Mouse (Mus musculus) liver, embryonic 13.5 days (tissue): ENCODE measurements at regions not wholly inside any gene's neighbourhood (a gene's known extent, or its start where the extent isn't known, plus 50 kb on each side); places are given as distances from the start of the nearest gene placed in this dataset.

Experiments
- ATAC-seq: fragments of 200-750 bp; cut with Nextera tagmentation; 2 replicates; pipeline ENCODE4 v1.8.0; 2017; ENCODE audit warnings: low read depth, mild to moderate bottlenecking, moderate number of reproducible peaks, moderate library complexity
- DNase-seq: peaks from one replicate; pipeline ENCODE4 v3.0.0; 2022
- H3K27ac ChIP-seq: fragments of 300-500 bp; sonication (generic); 2 replicates; pipeline ENCODE4 v1.5.1; 2015; ENCODE audit warnings: moderate library complexity, mild to moderate bottlenecking, inconsistent platforms
- H3K27me3 ChIP-seq: fragments of 300-500 bp; sonication (generic); 2 replicates; pipeline ENCODE4 v1.6.1; 2015; ENCODE audit warnings: mild to moderate bottlenecking, inconsistent platforms
- H3K36me3 ChIP-seq: fragments of 300-500 bp; sonication (generic); 2 replicates; pipeline ENCODE4 v1.6.1; 2015; ENCODE audit warnings: mild to moderate bottlenecking, inconsistent platforms
- H3K4me1 ChIP-seq: fragments of 300-500 bp; sonication (generic); replicated peaks from 2 replicates; pipeline ENCODE4 v1.6.1; 2015; ENCODE audit warnings: inconsistent platforms
- H3K4me2 ChIP-seq: fragments of 300-500 bp; sonication (generic); 2 replicates; pipeline ENCODE4 v1.6.1; 2015; ENCODE audit warnings: inconsistent platforms, mild to moderate bottlenecking, moderate library complexity
- H3K4me3 ChIP-seq: fragments of 300-500 bp; sonication (generic); replicated peaks from 2 replicates; pipeline ENCODE4 v1.5.1; 2015; ENCODE audit warnings: mild to moderate bottlenecking, inconsistent platforms
- H3K9ac ChIP-seq: fragments of 300-500 bp; sonication (generic); 2 replicates; pipeline ENCODE4 v1.6.1; 2015; ENCODE audit warnings: mild to moderate bottlenecking, inconsistent platforms
- H3K9me3 ChIP-seq: fragments of 300-500 bp; sonication (generic); replicated peaks from 2 replicates; pipeline ENCODE4 v1.6.1; 2016; ENCODE audit warnings: inconsistent platforms
- WGBS: fragments of 180-500 bp; shearing (Covaris S2); methylation state at CpG from one replicate; pipeline ENCODE4 v1.1.7; 2015; ENCODE audit not compliant: insufficient replicate concordance; 5-methylcytosine and 5-hydroxymethylcytosine counted together

GRCm38 (mm10) chr17:52299769-52300168, 302.7 kb upstream of the Kcnh8 start:
- Histone ChIP-seq H3K36me3 (no peaks in the 10 kb centered on the region), H3K4me2 (no peak overlapping the region), H3K9me3 (no peaks in the 10 kb centered on the region), H3K4me3 (no peak overlapping the region), H3K27ac (no peak overlapping the region), H3K4me1 (no peaks in the 10 kb centered on the region), H3K9ac (no peak overlapping the region), H3K27me3 (no peaks in the 10 kb centered on the region)
- no peak for ATAC-seq
- DNase-seq = no peak
- 63% methylated on average over 4 of the region's 4 CpGs for WGBS

GRCm38 (mm10) chr17:52285392-52285791, 317.1 kb upstream of the Kcnh8 start:
- no peaks in the 10 kb centered on the region for H3K27me3 ChIP-seq
- WGBS = 61% methylated on average over 2 of the region's 2 CpGs
- H3K4me3 ChIP-seq = no peak overlapping the region
- no peaks in the 10 kb centered on the region for H3K36me3 ChIP-seq
- H3K4me1 ChIP-seq = no peaks in the 10 kb centered on the region
- no peak for DNase-seq
- no peak overlapping the region for H3K27ac ChIP-seq
- H3K9ac ChIP-seq = no peak overlapping the region
- no peak for ATAC-seq
- no peak overlapping the region for H3K4me2 ChIP-seq
- no peaks in the 10 kb centered on the region for H3K9me3 ChIP-seq

- WGBS = 41% methylated on average over 3 of the region's 3 CpGs
- H3K27me3 ChIP-seq = no peaks in the 10 kb centered on the region
- H3K36me3 ChIP-seq = no peaks in the 10 kb centered on the region
- ATAC-seq (no peak), DNase-seq (no peak)
- no peaks in the 10 kb centered on the region for H3K9me3 ChIP-seq
- H3K4me2 ChIP-seq = no peak overlapping the region
- no peak overlapping the region for H3K27ac ChIP-seq
- no peak overlapping the region for H3K9ac ChIP-seq
- no peak overlapping the region for H3K4me3 ChIP-seq
- H3K4me1 ChIP-seq = no peaks in the 10 kb centered on the region
These were observed 320.2 kb upstream of the Kcnh8 start for GRCm38 (mm10) chr17:52282264-52282663.

GRCm38 (mm10) chr17:52278523-52278922, 324.0 kb upstream of the Kcnh8 start:
- no peaks in the 10 kb centered on the region for H3K27me3 ChIP-seq
- 21% methylated on average over 4 of the region's 4 CpGs for WGBS
- H3K4me1 ChIP-seq = no peaks in the 10 kb centered on the region
- H3K36me3 ChIP-seq = no peaks in the 10 kb centered on the region
- H3K4me3 ChIP-seq = no peak overlapping the region
- H3K4me2 ChIP-seq = no peak overlapping the region
- H3K9me3 ChIP-seq = no peaks in the 10 kb centered on the region
- DNase-seq (no peak), ATAC-seq (no peak)
- no peak overlapping the region for H3K27ac ChIP-seq
- no peak overlapping the region for H3K9ac ChIP-seq

GRCm38 (mm10) chr17:52268792-52269191, 333.7 kb upstream of the Kcnh8 start:
- Histone ChIP-seq H3K4me1 (no peaks in the 10 kb centered on the region), H3K36me3 (no peaks in the 10 kb centered on the region), H3K27me3 (no peaks in the 10 kb centered on the region), H3K27ac (no peak overlapping the region), H3K4me3 (no peak overlapping the region), H3K9me3 (no peaks in the 10 kb centered on the region), H3K4me2 (no peak overlapping the region), H3K9ac (no peak overlapping the region)
- ATAC-seq (no peak), DNase-seq (no peak)
- 15% methylated on average over 2 of the region's 2 CpGs for WGBS

- DNase-seq = no peak
- Histone ChIP-seq H3K36me3 (no peaks in the 10 kb centered on the region), H3K4me1 (no peaks in the 10 kb centered on the region), H3K9ac (no peak overlapping the region), H3K4me2 (no peak overlapping the region), H3K9me3 (no peaks in the 10 kb centered on the region), H3K27me3 (no peaks in the 10 kb centered on the region), H3K27ac (no peak overlapping the region), H3K4me3 (no peak overlapping the region)
- no peak for ATAC-seq
These were observed 351.2 kb upstream of the Kcnh8 start for GRCm38 (mm10) chr17:52251284-52251683.

GRCm38 (mm10) chr17:52225584-52225983, 376.9 kb upstream of the Kcnh8 start:
- Histone ChIP-seq H3K4me1 (no peaks in the 10 kb centered on the region), H3K9ac (no peak overlapping the region), H3K27me3 (no peaks in the 10 kb centered on the region), H3K27ac (no peak overlapping the region), H3K4me3 (no peak overlapping the region), H3K9me3 (no peaks in the 10 kb centered on the region), H3K36me3 (no peaks in the 10 kb centered on the region), H3K4me2 (no peak overlapping the region)
- DNase-seq = no peak
- no peak for ATAC-seq
- WGBS = 65% methylated on average over 3 of the region's 3 CpGs

GRCm38 (mm10) chr17:52220422-52220821, 382.1 kb upstream of the Kcnh8 start:
- H3K4me3 ChIP-seq = no peak overlapping the region
- H3K27me3 ChIP-seq = no peaks in the 10 kb centered on the region
- WGBS = 64% methylated on average over 3 of the region's 3 CpGs
- DNase-seq (no peak), ATAC-seq (no peak)
- no peak overlapping the region for H3K9ac ChIP-seq
- no peak overlapping the region for H3K4me2 ChIP-seq
- H3K27ac ChIP-seq = no peak overlapping the region
- no peaks in the 10 kb centered on the region for H3K36me3 ChIP-seq
- H3K9me3 ChIP-seq = no peaks in the 10 kb centered on the region
- H3K4me1 ChIP-seq = no peaks in the 10 kb centered on the region

GRCm38 (mm10) chr17:52217411-52217810, 384.3 kb upstream of the Satb1 start:
- no peak for DNase-seq
- Histone ChIP-seq H3K27me3 (no peaks in the 10 kb centered on the region), H3K27ac (no peak overlapping the region), H3K4me3 (no peak overlapping the region), H3K9me3 (no peaks in the 10 kb centered on the region), H3K4me1 (no peaks in the 10 kb centered on the region), H3K4me2 (no peak overlapping the region), H3K9ac (no peak overlapping the region), H3K36me3 (no peaks in the 10 kb centered on the region)
- ATAC-seq = no peak

GRCm38 (mm10) chr17:52212944-52213343, 379.9 kb upstream of the Satb1 start:
- WGBS = 59% methylated on average over 2 of the region's 2 CpGs
- Histone ChIP-seq H3K36me3 (no peaks in the 10 kb centered on the region), H3K4me3 (no peak overlapping the region), H3K27ac (no peak overlapping the region), H3K9me3 (no peaks in the 10 kb centered on the region), H3K4me2 (no peak overlapping the region), H3K4me1 (no peaks in the 10 kb centered on the region), H3K27me3 (no peaks in the 10 kb centered on the region), H3K9ac (no peak overlapping the region)
- ATAC-seq = no peak
- DNase-seq = no peak

GRCm38 (mm10) chr17:52210483-52210882, 377.4 kb upstream of the Satb1 start:
- 78% methylated on average over 6 of the region's 6 CpGs for WGBS
- Histone ChIP-seq H3K4me1 (no peaks in the 10 kb centered on the region), H3K9ac (no peak overlapping the region), H3K27ac (no peak overlapping the region), H3K36me3 (no peaks in the 10 kb centered on the region), H3K4me3 (no peak overlapping the region), H3K4me2 (no peak overlapping the region), H3K9me3 (no peaks in the 10 kb centered on the region), H3K27me3 (no peaks in the 10 kb centered on the region)
- DNase-seq (no peak), ATAC-seq (no peak)

GRCm38 (mm10) chr17:52197731-52198130, 364.6 kb upstream of the Satb1 start:
- Histone ChIP-seq H3K27me3 (no peaks in the 10 kb centered on the region), H3K9me3 (no peaks in the 10 kb centered on the region), H3K4me3 (no peak overlapping the region), H3K36me3 (no peaks in the 10 kb centered on the region), H3K4me2 (no peak overlapping the region), H3K9ac (no peak overlapping the region), H3K27ac (no peak overlapping the region), H3K4me1 (no peaks in the 10 kb centered on the region)
- no peak for ATAC-seq
- WGBS = 68% methylated on average over 4 of the region's 4 CpGs
- DNase-seq = no peak

- H3K9ac ChIP-seq = no peak overlapping the region
These were observed 363.7 kb upstream of the Satb1 start for GRCm38 (mm10) chr17:52196811-52197210.

More at GRCm38 (mm10) chr17:52196811-52197210, 363.7 kb upstream of the Satb1 start:
- H3K9me3 ChIP-seq = no peaks in the 10 kb centered on the region
- H3K4me2 ChIP-seq = no peak overlapping the region
- H3K27me3 ChIP-seq = no peaks in the 10 kb centered on the region
- WGBS = 62% methylated on average over 5 of the region's 5 CpGs
- H3K27ac ChIP-seq = no peak overlapping the region
- no peaks in the 10 kb centered on the region for H3K36me3 ChIP-seq
- H3K4me3 ChIP-seq = no peak overlapping the region
- ATAC-seq (no peak), DNase-seq (no peak)
- H3K4me1 ChIP-seq = no peaks in the 10 kb centered on the region
